Mouse (Mus musculus): Measurements from ENCODE around the gene Amer3.

GRCm38 (mm10) chr1:34582218-34582617, 2.8 kb downstream of the Amer3 start:
- TF ChIP-seq GATA1 (IDR thresholded peaks at IDR 0.05; ENCODE audit: low read depth, low read length) (no peak), CTCF (IDR thresholded peaks at IDR 0.05 in 2 of 3, conservative IDR thresholded peaks at IDR 0.05 in 1 of 3; ENCODE audit: control insufficient read depth in 1 of 3, insufficient read depth in 1 of 3, low read depth in 2 of 3, low read length in 3 of 3, poor library complexity in 1 of 3, severe bottlenecking in 1 of 3) (no peak), SMC3 (IDR thresholded peaks at IDR 0.05; ENCODE audit: low read depth, low read length) (no peak), CHD1 (IDR thresholded peaks at IDR 0.05; ENCODE audit: low read depth, low read length) (no peak)
